Mouse (Mus musculus): ENCODE results near the gene Osbp2. TPM values are rescaled to one million over a fixed set of nuclear protein-coding genes. Genes with fewer than 3 reads are reported as not detected.
A peak's percentile ranks its signal among the peaks of the same experiment; 100 is the strongest.

Gene Osbp2
- polyA plus RNA-seq, 1 experiment from 2014 or later, result 3.0 TPM

DNA sequence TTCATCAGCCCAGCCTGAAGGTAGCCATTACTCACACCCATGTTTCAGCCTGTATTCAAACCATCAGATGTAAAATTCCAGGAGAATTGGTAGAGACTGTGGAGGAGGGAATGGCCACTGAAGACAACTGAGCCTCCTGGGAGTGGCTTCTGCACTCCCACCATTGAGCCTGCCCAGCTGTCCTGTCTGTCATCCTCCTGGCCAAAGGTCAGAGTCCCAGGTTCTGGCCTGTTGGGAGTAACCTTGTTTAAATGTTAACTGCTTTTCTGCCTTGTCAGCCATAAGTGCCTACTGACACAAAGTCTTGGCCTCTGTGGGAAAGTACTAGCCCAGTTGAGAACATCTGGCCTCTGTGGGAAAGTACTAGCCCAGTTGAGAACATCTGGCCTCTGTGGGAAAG is 50.4 kb downstream of the Osbp2 start:
- no peaks in the 10 kb centered on the region for H3K9me3 ChIP-seq
- no peaks in the 10 kb centered on the region for H3K27me3 ChIP-seq
- H3K4me2 ChIP-seq, result no peak overlapping the region
- no peak overlapping the region for H3K9ac ChIP-seq
- no peak overlapping the region for H3K27ac ChIP-seq
- H3K36me3 ChIP-seq, result no peaks in the 10 kb centered on the region
- H3K4me3 ChIP-seq, result no peak overlapping the region
- no peak for ATAC-seq (ENCODE audit: insufficient number of reproducible peaks, insufficient read depth, low FRiP score, low TSS enrichment, low read depth)
- H3K4me1 ChIP-seq, result 0 out of 2 replicates have a peak, but pooled peaks cover 4% of the 10 kb centered on the region

DNA sequence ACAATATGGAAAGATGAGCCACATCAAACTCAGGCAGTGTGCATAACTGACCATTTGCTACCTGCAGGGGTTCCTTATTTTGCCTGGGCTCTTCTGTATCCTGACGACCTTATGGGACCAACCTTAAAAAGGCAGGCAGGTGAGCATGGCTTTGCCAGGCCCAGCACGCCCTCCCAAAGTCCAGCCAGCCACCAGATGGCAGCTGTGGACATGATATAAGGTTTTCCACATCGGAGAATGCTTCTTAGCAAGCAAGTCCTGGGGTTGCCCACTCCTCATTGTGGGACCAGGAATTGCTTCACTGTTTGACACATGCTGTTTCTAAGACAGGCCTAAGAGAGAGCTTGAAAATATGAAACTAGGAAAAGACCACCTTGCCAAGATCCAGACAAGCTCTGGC is 55.5 kb downstream of the Osbp2 start:
- no peaks in the 10 kb centered on the region for H3K27me3 ChIP-seq
- H3K4me3 ChIP-seq, result no peak overlapping the region
- no peak overlapping the region for H3K4me2 ChIP-seq
- H3K4me1 ChIP-seq, result 0 out of 2 replicates have a peak, but pooled peaks cover 2% of the 10 kb centered on the region
- no peaks in the 10 kb centered on the region for H3K36me3 ChIP-seq
- ATAC-seq (ENCODE audit: insufficient number of reproducible peaks, insufficient read depth, low FRiP score, low TSS enrichment, low read depth), result no peak
- peaks cover 3% of the 10 kb centered on the region; the same call in 1 of the 2 replicates for H3K9me3 ChIP-seq
- no peak overlapping the region for H3K9ac ChIP-seq
- no peak overlapping the region for H3K27ac ChIP-seq
- WGBS, result 26% methylated on average over 3 of the region's 3 CpGs

DNA sequence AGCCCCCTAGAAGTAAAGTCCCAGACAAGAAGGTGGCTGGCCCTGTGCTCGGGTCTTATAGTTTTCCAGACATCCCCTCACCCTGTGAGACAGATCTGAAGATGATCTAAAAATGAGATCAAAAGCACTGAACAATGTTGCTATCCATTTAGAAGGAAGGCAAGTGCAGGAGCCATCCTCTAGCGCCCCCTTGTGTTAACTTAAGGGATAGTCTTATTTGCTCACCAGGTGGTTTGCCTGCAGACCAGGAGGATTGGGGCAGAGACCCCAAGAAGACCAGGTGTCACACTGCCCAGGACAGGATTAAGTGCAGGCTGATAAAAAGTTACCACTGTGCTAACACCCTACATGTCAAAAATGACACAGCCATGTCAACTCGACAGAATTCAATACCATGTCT is 58.3 kb downstream of the Osbp2 start:
- Histone ChIP-seq H3K36me3 (no peaks in the 10 kb centered on the region), H3K27me3 (no peaks in the 10 kb centered on the region), H3K4me2 (no peak overlapping the region), H3K27ac (no peak overlapping the region), H3K4me3 (no peak overlapping the region), H3K4me1 (no peaks in the 10 kb centered on the region), H3K9ac (no peak overlapping the region), H3K9me3 (peaks cover 3% of the 10 kb centered on the region; the same call in 1 of the 2 replicates)
- WGBS, result 20% methylated on average over 3 of the region's 3 CpGs
- no peak for ATAC-seq (ENCODE audit: insufficient number of reproducible peaks, insufficient read depth, low FRiP score, low TSS enrichment, low read depth)

DNA sequence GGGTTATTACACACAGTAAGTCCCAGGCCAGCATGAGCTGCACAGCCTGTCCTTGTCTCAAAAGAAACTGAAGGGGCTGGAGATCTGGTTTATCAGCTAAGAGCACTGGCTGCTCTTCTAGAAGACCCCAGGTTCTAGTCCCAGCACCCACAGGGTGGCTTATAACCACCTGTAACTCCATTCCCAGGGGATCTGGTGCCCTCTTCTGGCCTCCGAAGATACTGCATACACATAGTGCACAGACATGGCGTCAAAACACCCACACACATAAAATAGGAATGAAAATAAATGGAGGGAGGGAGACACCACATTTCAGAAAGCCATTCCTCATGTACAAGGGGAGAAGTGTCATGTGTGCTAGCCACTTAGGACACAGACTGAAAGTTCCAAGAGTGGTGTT is 59.1 kb downstream of the Osbp2 start:
- H3K4me1 ChIP-seq, result no peaks in the 10 kb centered on the region
- H3K36me3 ChIP-seq, result no peaks in the 10 kb centered on the region
- no peak overlapping the region for H3K4me2 ChIP-seq
- H3K27ac ChIP-seq, result no peak overlapping the region
- no peak for ATAC-seq (ENCODE audit: insufficient number of reproducible peaks, insufficient read depth, low FRiP score, low TSS enrichment, low read depth)
- peaks cover 3% of the 10 kb centered on the region; the same call in 1 of the 2 replicates for H3K9me3 ChIP-seq
- H3K27me3 ChIP-seq, result no peaks in the 10 kb centered on the region
- WGBS, result 94% methylated on average over 2 of the region's 2 CpGs
- H3K4me3 ChIP-seq, result no peak overlapping the region
- no peak overlapping the region for H3K9ac ChIP-seq

DNA sequence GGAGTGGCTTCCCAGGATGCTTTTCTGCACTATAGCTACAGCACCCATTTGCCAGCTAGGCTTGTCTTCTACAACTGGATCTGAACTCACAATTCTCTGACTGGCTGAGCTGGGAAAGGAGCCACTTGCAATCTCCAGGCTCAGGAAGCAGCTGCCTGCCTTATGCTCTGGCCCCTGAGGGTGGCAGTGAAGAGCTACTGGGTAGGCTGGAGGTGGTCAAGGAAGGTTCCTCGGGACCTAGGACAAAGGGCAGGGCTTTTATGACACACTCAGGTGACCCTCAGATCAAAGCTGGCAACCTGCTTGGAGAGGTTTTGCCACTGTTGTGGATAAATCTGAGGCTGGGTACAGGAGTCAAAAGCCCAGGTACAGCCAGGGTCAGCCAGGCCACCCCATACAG is 61.6 kb downstream of the Osbp2 start:
- H3K4me1 ChIP-seq, result no peaks in the 10 kb centered on the region
- H3K27ac ChIP-seq, result no peak overlapping the region
- H3K9me3 ChIP-seq, result peaks cover 4% of the 10 kb centered on the region; the same call in 1 of the 2 replicates
- ATAC-seq (ENCODE audit: insufficient number of reproducible peaks, insufficient read depth, low FRiP score, low TSS enrichment, low read depth), result no peak
- no peak overlapping the region for H3K4me3 ChIP-seq
- H3K4me2 ChIP-seq, result no peak overlapping the region
- H3K36me3 ChIP-seq, result no peaks in the 10 kb centered on the region
- WGBS, result 44% methylated on average over 1 of the region's 1 CpGs
- H3K27me3 ChIP-seq, result no peaks in the 10 kb centered on the region
- H3K9ac ChIP-seq, result no peak overlapping the region

DNA sequence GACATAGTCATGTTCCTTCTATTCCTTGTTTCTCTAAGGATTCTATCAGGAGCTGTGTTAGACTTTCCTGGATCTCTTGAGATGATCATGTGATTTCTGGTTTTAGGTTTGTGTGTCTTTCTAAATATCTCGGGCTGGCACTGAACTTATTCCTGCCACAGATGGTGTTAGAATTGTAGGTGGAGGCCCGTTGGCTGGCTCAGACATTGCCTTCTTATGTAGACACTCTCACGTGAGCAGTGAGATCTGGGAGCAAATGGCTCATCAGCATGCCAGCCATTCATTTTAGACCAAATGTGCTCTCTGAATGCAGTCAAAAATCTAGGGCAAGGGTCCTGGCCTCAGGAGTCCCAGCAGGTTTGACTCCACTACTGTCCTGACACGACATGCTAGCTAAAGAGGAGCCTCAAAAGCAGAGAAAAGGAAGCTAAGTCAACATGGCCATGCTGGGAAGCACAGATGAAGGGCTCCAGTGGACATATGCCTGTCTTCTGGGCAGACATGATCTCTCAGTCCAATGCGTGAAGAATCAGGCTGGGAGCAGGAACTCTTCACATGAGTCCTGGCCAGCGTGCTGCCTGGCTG is 66.0 kb downstream of the Osbp2 start:
- Histone ChIP-seq H3K27me3 (no peaks in the 10 kb centered on the region), H3K27ac (no peak overlapping the region), H3K9ac (no peak overlapping the region), H3K4me2 (no peak overlapping the region), H3K9me3 (0 out of 2 replicates have a peak, but pooled peaks cover 5% of the 10 kb centered on the region), H3K4me3 (no peak overlapping the region), H3K4me1 (no peaks in the 10 kb centered on the region), H3K36me3 (no peaks in the 10 kb centered on the region)
- WGBS, result 88% methylated on average over 6 of the region's 6 CpGs
- ATAC-seq (ENCODE audit: insufficient number of reproducible peaks, insufficient read depth, low FRiP score, low TSS enrichment, low read depth), result no peak

DNA sequence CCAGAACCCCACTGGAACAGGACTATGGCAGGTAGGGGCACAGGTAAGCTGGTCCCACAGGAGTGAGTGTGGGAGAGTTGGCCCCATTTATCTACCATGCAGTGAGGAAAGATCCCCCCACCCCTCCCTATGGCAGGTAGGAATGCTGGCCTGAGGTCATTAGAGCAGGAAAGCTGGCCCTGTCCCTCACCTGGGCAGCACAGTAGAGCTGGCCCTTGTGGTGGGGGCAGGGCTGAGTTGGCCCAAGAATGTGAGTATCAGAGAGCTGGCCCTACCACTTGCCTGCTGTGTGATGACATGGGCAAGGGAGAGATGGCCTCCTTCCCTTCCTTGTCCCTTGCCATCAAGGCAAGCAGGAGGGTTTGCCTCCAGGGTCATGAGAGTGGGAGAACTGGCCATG is 73.0 kb downstream of the Osbp2 start:
- 0 out of 2 replicates have a peak, but pooled peaks cover 7% of the 10 kb centered on the region for H3K27me3 ChIP-seq
- no peak overlapping the region for H3K27ac ChIP-seq
- H3K9ac ChIP-seq, result no peak overlapping the region
- no peaks in the 10 kb centered on the region for H3K9me3 ChIP-seq
- no peaks in the 10 kb centered on the region for H3K4me1 ChIP-seq
- ATAC-seq (ENCODE audit: insufficient number of reproducible peaks, insufficient read depth, low FRiP score, low TSS enrichment, low read depth), result no peak
- no peak overlapping the region for H3K4me2 ChIP-seq
- H3K36me3 ChIP-seq, result no peaks in the 10 kb centered on the region
- no peak overlapping the region for H3K4me3 ChIP-seq

DNA sequence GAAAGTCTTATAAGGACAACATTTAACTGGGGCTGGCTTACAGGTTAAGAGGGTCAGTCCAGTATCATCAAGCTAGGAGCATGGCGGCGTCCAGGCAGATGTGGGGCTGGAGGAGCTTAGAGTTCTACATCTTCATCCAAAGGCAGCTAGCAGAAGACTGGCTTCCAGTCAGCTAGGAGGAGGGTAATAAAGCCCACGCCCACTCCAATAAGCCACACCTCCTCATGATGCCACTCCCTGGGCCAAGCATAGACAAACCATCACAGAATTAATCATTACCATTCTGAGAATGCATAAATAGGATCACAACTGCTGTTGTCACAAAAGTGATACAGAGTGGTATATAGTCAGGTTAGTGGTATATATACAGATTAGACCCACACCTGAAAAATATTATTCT is 73.8 kb downstream of the Osbp2 start:
- WGBS, result 72% methylated on average over 3 of the region's 3 CpGs
- no peaks in the 10 kb centered on the region for H3K9me3 ChIP-seq
- H3K4me2 ChIP-seq, result no peak overlapping the region
- H3K27ac ChIP-seq, result no peak overlapping the region
- no peak overlapping the region for H3K4me3 ChIP-seq
- no peak overlapping the region for H3K9ac ChIP-seq
- no peaks in the 10 kb centered on the region for H3K36me3 ChIP-seq
- ATAC-seq (ENCODE audit: insufficient number of reproducible peaks, insufficient read depth, low FRiP score, low TSS enrichment, low read depth), result no peak
- 0 out of 2 replicates have a peak, but pooled peaks cover 7% of the 10 kb centered on the region for H3K27me3 ChIP-seq
- no peaks in the 10 kb centered on the region for H3K4me1 ChIP-seq

DNA sequence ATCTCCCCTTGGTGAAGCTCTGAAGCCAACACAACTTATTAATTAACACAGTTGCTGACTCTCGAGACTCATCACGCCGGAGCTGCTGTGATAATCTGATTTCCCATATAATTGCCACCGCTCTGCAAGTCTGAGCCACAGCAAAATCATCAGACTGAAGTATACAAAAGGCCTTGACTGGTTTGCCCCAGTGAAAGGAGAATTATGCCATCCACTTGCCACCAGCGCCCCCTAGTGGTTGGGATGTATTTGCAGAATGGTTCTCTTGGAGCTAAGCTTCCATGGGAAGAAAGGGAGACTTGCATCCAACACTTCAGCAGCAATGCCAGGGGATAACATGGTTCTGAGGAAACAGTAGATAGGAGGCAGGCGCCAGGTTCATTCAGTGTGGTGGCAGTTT is 77.1 kb downstream of the Osbp2 start:
- ATAC-seq (ENCODE audit: insufficient number of reproducible peaks, insufficient read depth, low FRiP score, low TSS enrichment, low read depth), result no peak
- no peak overlapping the region for H3K4me2 ChIP-seq
- H3K4me3 ChIP-seq, result no peak overlapping the region
- 16% methylated on average over 6 of the region's 6 CpGs for WGBS
- H3K27ac ChIP-seq, result no peak overlapping the region
- no peaks in the 10 kb centered on the region for H3K36me3 ChIP-seq
- no peak overlapping the region for H3K9ac ChIP-seq
- no peaks in the 10 kb centered on the region for H3K4me1 ChIP-seq
- H3K9me3 ChIP-seq, result no peaks in the 10 kb centered on the region
- H3K27me3 ChIP-seq, result 0 out of 2 replicates have a peak, but pooled peaks cover 7% of the 10 kb centered on the region

DNA sequence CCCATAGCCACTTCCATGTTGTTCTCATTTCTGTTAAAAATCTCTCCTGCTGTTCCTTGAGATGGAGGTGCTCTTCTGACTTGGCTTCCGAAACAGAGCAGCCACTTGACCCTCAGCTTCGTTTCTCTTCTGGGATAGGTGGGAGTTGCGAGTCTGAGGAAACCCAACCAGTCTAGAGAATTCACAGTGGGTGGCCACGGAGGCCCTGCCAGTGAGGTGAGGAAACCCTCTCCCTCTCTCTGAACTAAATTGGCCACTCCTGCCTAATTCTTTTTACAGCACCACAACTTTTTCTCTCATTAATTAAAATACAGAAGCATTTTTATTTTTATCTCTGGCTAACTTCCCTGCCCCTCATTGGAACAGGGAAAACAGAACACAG is 88.4 kb downstream of the Osbp2 start:
- H3K4me3 ChIP-seq, result peak overlapping the region; percentile 38; the same call in 1 of the 2 replicates
- H3K9ac ChIP-seq, result no peak overlapping the region
- peaks cover 10% of the 10 kb centered on the region for H3K4me1 ChIP-seq
- 40% methylated on average over 4 of the region's 4 CpGs for WGBS
- no peak for ATAC-seq (ENCODE audit: insufficient number of reproducible peaks, insufficient read depth, low FRiP score, low TSS enrichment, low read depth)
- peaks cover 54% of the 10 kb centered on the region for H3K27me3 ChIP-seq
- no peaks in the 10 kb centered on the region for H3K9me3 ChIP-seq
- no peak overlapping the region; the same call in 1 of the 2 replicates for H3K4me2 ChIP-seq
- no peak overlapping the region for H3K27ac ChIP-seq
- no peaks in the 10 kb centered on the region for H3K36me3 ChIP-seq

DNA sequence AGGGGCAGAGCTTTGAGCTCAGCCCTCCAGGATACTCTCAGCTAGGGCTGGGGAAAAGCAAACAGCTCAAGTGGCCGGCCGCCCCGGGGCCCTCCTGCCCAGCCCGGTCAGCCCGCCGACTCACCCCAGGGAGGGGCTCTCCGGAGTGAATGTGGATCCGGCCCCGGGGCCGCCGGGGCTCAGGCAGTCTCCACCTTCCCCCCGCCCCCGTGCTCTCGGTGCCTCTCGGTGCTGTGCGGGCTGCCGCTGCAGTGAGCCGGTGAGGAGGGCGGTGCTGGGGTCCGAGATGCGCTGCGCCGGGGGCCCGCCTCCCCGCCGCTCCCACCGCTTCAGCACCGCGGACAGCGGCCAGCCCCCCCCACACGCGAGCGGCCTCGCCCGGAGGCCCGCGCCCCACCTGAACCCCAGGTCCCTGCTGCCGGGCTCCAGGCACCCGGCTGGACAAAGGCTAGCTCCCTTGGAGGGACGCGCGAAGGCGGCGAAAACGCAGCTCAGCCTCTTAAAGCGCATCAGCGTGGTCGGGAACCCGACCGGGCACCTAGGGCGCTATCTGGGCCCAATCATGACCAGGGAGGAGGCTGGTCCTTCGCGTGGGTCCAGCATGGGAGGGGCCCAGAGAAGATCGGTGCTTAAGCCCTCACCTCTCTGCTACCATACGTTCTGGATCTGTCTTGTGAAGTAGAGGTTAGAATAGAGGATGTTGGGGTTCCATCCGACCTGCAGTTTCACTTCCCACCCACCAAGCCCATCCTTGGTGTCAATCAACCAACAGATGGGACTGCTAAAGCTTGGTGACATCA is 89.0 kb downstream of the Osbp2 start:
- Histone ChIP-seq H3K9ac (no peak overlapping the region), H3K9me3 (no peaks in the 10 kb centered on the region), H3K36me3 (no peaks in the 10 kb centered on the region), H3K27me3 (peaks cover 54% of the 10 kb centered on the region), H3K4me2 (peak overlapping the region; percentile 64), H3K4me1 (peaks cover 10% of the 10 kb centered on the region), H3K4me3 (peak overlapping the region; percentile 38), H3K27ac (no peak overlapping the region)
- no peak for ATAC-seq (ENCODE audit: insufficient number of reproducible peaks, insufficient read depth, low FRiP score, low TSS enrichment, low read depth)
- WGBS, result 2% methylated on average over 56 of the region's 56 CpGs

All from embryonic facial prominence, embryonic 13.5 days (tissue).